Mouse (Mus musculus) heart, embryonic 16.5 days (tissue): ENCODE measurements around the gene Ube2c. TPM values are rescaled to one million over a fixed set of nuclear protein-coding genes. Genes with fewer than 3 reads are reported as not detected.

Experiments used
- ATAC-seq: fragments of 200-750 bp; cut with Nextera tagmentation; replicated peaks from 2 replicates; pipeline ENCODE4 v1.8.0; 2017; ENCODE audit warnings: moderate number of reproducible peaks; ENCODE audit not compliant: insufficient read depth, low FRiP score; ENCODE audit errors: extremely low read depth
- H3K27ac ChIP-seq: fragments of 300-500 bp; sonication (generic); 2 replicates; pipeline ENCODE4 v1.5.1; 2014; ENCODE audit warnings: mild to moderate bottlenecking, low read length, control low read depth, moderate library complexity
- H3K27me3 ChIP-seq: fragments of 300-500 bp; sonication (generic); 2 replicates; pipeline ENCODE4 v1.6.1; 2014; ENCODE audit warnings: low read length, mixed read lengths; ENCODE audit not compliant: control insufficient read depth, insufficient read depth
- H3K36me3 ChIP-seq: fragments of 300-500 bp; sonication (generic); 2 replicates; pipeline ENCODE4 v1.6.1; 2014; ENCODE audit not compliant: control insufficient read depth, insufficient read depth
- H3K4me1 ChIP-seq: fragments of 300-500 bp; sonication (generic); 2 replicates; pipeline ENCODE4 v1.6.1; 2014; ENCODE audit warnings: low read length, mixed read lengths; ENCODE audit not compliant: control insufficient read depth, insufficient read depth
- H3K4me2 ChIP-seq: fragments of 300-500 bp; sonication (generic); 2 replicates; pipeline ENCODE4 v1.6.1; 2014; ENCODE audit warnings: low read depth, mild to moderate bottlenecking, control low read depth, low read length
- H3K4me3 ChIP-seq: fragments of 300-500 bp; sonication (generic); 2 replicates; pipeline ENCODE4 v1.5.1; 2014; ENCODE audit warnings: mild to moderate bottlenecking, control low read depth, low read length
- H3K9ac ChIP-seq: fragments of 300-500 bp; sonication (generic); 2 replicates; pipeline ENCODE4 v1.6.1; 2014; ENCODE audit warnings: low read length, control low read depth
- H3K9me3 ChIP-seq: fragments of 300-500 bp; sonication (generic); replicated peaks from 2 replicates; pipeline ENCODE4 v1.6.1; 2016; ENCODE audit warnings: low read length; ENCODE audit not compliant: control insufficient read depth
- WGBS: fragments of 180-500 bp; shearing (Covaris S2); extraction: QIAGEN DNeasy Blood & Tissue Kit; methylation state at CpG from one replicate; pipeline ENCODE4 v1.1.7; 2014; 5-methylcytosine and 5-hydroxymethylcytosine counted together
- polyA plus RNA-seq: library from polyadenylated mRNA; unstranded; fragments of >200 nt; fragmentation: Nextera tagmentation; extraction: Ambion mirVana; gene quantifications from 2 replicates; pipeline ENCODE4 v1.2.1, GENCODE M21; 2015

Ube2c gene
- polyA plus RNA-seq, 1 experiment from 2014 or later = 388 TPM

DNA sequence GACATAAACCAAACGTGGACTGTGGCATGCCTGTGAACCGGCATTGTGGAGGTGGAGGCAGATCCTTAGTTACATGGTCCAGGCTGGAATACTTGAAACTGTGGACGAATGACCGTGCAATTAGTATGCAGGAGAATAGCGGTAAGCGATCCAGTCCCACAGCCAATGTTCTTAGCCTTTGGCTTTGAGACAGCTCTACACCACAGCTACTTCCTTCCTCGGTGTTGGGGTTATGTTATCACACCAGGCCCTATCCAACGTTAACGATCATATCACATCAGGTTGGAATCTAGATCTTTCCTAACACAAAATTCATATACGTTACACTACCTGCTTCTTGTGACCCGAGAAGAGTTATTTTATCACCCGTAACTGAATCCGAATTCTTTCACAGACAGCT is 24.7 kb upstream of the Ube2c start:
- peak overlapping the region; percentile 92 for H3K4me3 ChIP-seq
- peaks cover 12% of the 10 kb centered on the region for H3K4me1 ChIP-seq
- no peak for ATAC-seq
- no peak overlapping the region for H3K27ac ChIP-seq
- H3K9me3 ChIP-seq = no peaks in the 10 kb centered on the region
- peak overlapping the region; percentile 98 for H3K4me2 ChIP-seq
- 61% methylated on average over 13 of the region's 13 CpGs for WGBS
- no peaks in the 10 kb centered on the region for H3K27me3 ChIP-seq
- peaks cover 14% of the 10 kb centered on the region for H3K36me3 ChIP-seq
- peak overlapping the region; percentile 96 for H3K9ac ChIP-seq

GRCm38 (mm10) chr2:164745843-164746479 is 23.7 kb upstream of the Ube2c start, which contains the start of the genes Wfdc3 and Dnttip1:
Gene Wfdc3, minus strand, starts transcription at chr2:164745931.
Gene Dnttip1, plus strand, starts transcription at chr2:164745983.
- peaks cover 20% of the 10 kb centered on the region for H3K36me3 ChIP-seq
- peak within 1 kb of the TSS; percentile 92 for H3K4me3 ChIP-seq
- H3K4me2 ChIP-seq = peak within 1 kb of the TSS; percentile 98
- peak; percentile 90 for ATAC-seq
- peaks cover 12% of the 10 kb centered on the region for H3K4me1 ChIP-seq
- WGBS = under 1% methylated on average over 57 of the region's 70 CpGs
- H3K9me3 ChIP-seq = no peaks in the 10 kb centered on the region
- peak within 1 kb of the TSS; percentile 79 for H3K27ac ChIP-seq
- H3K27me3 ChIP-seq = no peaks in the 10 kb centered on the region
- H3K9ac ChIP-seq = peak within 1 kb of the TSS; percentile 96

DNA sequence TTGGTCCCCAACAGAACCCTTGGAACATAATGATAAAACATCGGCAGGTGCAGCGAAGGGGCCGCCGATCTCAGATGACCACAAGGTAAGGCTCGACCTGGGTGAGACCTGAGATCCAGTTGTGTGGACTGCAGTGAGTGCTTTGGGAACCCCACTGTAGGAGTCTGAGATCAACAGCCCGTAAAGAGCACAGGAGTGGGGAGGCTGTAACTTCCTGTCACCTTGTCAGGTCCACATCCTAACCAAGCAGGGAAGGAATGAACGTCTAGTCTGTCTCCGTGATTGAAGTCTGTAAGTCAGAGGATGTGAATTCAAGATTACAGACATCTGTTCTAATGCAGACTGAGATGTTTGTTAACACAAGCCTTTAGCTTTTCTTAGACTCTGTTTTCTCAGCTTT is 23.0 kb upstream of the Ube2c start:
- WGBS = 33% methylated on average over 8 of the region's 8 CpGs
- Histone ChIP-seq H3K9ac (peak overlapping the region; percentile 96), H3K27me3 (no peaks in the 10 kb centered on the region), H3K36me3 (peaks cover 23% of the 10 kb centered on the region), H3K4me1 (peaks cover 12% of the 10 kb centered on the region), H3K4me2 (peak overlapping the region; percentile 83), H3K4me3 (peak overlapping the region; percentile 92), H3K27ac (no peak overlapping the region; the same call in 1 of the 2 replicates), H3K9me3 (no peaks in the 10 kb centered on the region)
- no peak for ATAC-seq

DNA sequence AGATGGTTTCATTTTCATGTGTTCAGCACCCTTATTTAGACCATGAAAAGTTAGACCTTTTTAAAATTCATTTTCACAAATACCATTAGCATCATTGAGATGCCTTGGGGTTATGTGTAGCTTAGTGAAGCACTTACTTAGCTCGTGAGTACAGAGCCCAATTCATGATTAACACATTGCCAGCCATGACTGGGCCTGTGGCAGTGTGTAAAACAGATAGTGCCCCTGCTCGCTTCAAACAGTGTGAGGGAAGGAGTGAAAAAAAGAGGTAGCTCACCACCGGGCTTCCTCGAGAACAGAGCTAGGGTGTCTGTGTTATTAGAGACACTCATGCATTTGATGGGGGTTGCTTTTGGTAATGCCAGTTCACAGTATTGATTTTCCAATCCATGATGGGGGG is 21.5 kb upstream of the Ube2c start:
- H3K27me3 ChIP-seq = no peaks in the 10 kb centered on the region
- H3K27ac ChIP-seq = no peak overlapping the region
- ATAC-seq = no peak
- 79% methylated on average over 4 of the region's 4 CpGs for WGBS
- no peaks in the 10 kb centered on the region for H3K9me3 ChIP-seq
- no peak overlapping the region for H3K9ac ChIP-seq
- no peak overlapping the region for H3K4me3 ChIP-seq
- H3K4me2 ChIP-seq = no peak overlapping the region
- H3K36me3 ChIP-seq = peaks cover 32% of the 10 kb centered on the region
- H3K4me1 ChIP-seq = peaks cover 12% of the 10 kb centered on the region

DNA sequence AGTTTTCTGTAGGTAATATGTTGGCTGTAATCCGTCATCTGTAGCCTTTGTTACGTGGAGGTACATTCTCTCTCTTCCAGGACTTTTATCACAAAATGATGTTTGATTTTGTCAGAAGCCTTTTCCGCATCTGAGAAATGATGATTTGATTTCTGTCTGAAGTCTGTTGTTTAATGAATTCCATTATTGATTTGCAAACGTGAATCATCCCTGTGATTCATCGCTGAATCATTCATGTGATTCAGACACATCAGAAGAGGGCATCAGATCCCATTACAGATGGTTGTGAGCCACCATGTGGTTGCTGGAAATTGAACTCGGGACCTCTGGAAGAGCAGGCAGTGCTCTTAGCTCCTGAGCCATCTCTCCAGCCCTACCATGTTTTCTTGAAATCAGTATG is 20.7 kb upstream of the Ube2c start:
- WGBS = 88% methylated on average over 6 of the region's 6 CpGs

GRCm38 (mm10) chr2:164752454-164752853 is 17.2 kb upstream of the Ube2c start:
- Histone ChIP-seq H3K4me2 (no peak overlapping the region), H3K27me3 (no peaks in the 10 kb centered on the region), H3K9me3 (no peaks in the 10 kb centered on the region), H3K4me3 (no peak overlapping the region), H3K36me3 (peaks cover 60% of the 10 kb centered on the region), H3K27ac (no peak overlapping the region), H3K9ac (no peak overlapping the region), H3K4me1 (peaks cover 18% of the 10 kb centered on the region)
- WGBS = 88% methylated on average over 2 of the region's 2 CpGs
- ATAC-seq = no peak

More for the DNA sequence above, 20.7 kb upstream of the Ube2c start:
- Histone ChIP-seq H3K27ac (no peak overlapping the region), H3K4me2 (no peak overlapping the region), H3K4me1 (peaks cover 13% of the 10 kb centered on the region), H3K9ac (no peak overlapping the region), H3K36me3 (peaks cover 36% of the 10 kb centered on the region), H3K9me3 (no peaks in the 10 kb centered on the region), H3K27me3 (no peaks in the 10 kb centered on the region), H3K4me3 (no peak overlapping the region)
- no peak for ATAC-seq

GRCm38 (mm10) chr2:164754105-164754504 is 15.6 kb upstream of the Ube2c start:
- H3K4me2 ChIP-seq = no peak overlapping the region
- H3K9me3 ChIP-seq = no peaks in the 10 kb centered on the region
- H3K4me1 ChIP-seq = peaks cover 15% of the 10 kb centered on the region
- peak overlapping the region; percentile 85 for H3K27ac ChIP-seq
- H3K4me3 ChIP-seq = no peak overlapping the region
- no peak overlapping the region for H3K9ac ChIP-seq
- 66% methylated on average over 11 of the region's 11 CpGs for WGBS
- no peak for ATAC-seq
- H3K36me3 ChIP-seq = peaks cover 65% of the 10 kb centered on the region
- no peaks in the 10 kb centered on the region for H3K27me3 ChIP-seq

DNA sequence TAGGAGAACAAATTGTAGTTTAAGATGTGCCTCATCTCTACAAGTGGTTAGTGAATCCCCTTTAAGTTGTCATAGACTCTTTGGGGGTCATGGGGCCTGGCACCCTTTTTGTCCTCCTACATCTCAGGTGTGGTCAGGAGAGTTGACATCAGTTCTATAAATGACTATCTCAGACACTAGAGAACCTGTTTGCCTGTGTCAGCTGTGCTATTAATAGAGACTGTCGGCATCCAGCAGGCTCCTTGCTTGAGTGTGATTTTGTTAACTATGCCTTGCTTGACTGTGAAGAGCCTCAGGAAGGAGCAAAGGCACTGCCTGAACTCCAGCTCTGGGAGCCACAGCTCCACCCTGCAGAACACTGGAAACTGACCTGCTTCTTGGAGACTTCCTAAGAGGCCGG is 14.9 kb upstream of the Ube2c start:
- Histone ChIP-seq H3K9ac (peak overlapping the region; percentile 22), H3K4me2 (no peak overlapping the region), H3K27me3 (no peaks in the 10 kb centered on the region), H3K4me1 (peaks cover 15% of the 10 kb centered on the region), H3K36me3 (peaks cover 70% of the 10 kb centered on the region), H3K4me3 (no peak overlapping the region), H3K27ac (peak overlapping the region; percentile 85), H3K9me3 (no peaks in the 10 kb centered on the region)
- ATAC-seq = peak; percentile 94
- WGBS = 44% methylated on average over 2 of the region's 2 CpGs

GRCm38 (mm10) chr2:164757841-164758240 is 11.9 kb upstream of the Ube2c start:
- H3K9me3 ChIP-seq = no peaks in the 10 kb centered on the region
- no peaks in the 10 kb centered on the region for H3K27me3 ChIP-seq
- H3K4me3 ChIP-seq = no peak overlapping the region
- ATAC-seq = no peak
- WGBS = 92% methylated on average over 11 of the region's 11 CpGs
- peaks cover 76% of the 10 kb centered on the region for H3K36me3 ChIP-seq
- no peak overlapping the region for H3K4me2 ChIP-seq
- peaks cover 18% of the 10 kb centered on the region for H3K4me1 ChIP-seq
- H3K27ac ChIP-seq = no peak overlapping the region
- H3K9ac ChIP-seq = no peak overlapping the region
